Mouse (Mus musculus) gastrocnemius, postnatal 36 days (tissue): ENCODE results near the gene Itgb4. TPM values are rescaled to one million over a fixed set of nuclear protein-coding genes. Genes with fewer than 3 reads are reported as not detected.
A peak's percentile ranks its signal among the peaks of the same experiment; 100 is the strongest.

ENCODE experiments used
- DNase-seq, 2 experiments: peaks; one replicate each; pipeline ENCODE4 v3.0.0; 2022
- intact Hi-C: fragments of 180-260 bp; cut with DNase I; formaldehyde crosslinking; loops from one replicate; pipeline ENCODE4 v1.15.1; 2025
- long read RNA-seq, 2 experiments: library from polyadenylated mRNA; stranded (forward); transcript quantifications; one replicate each; pipeline ENCODE4 v2.0.0; 2021
- total RNA-seq, 2 experiments: library from RNA; stranded (reverse); gene quantifications; 2 replicates each; pipeline ENCODE4 v1.2.3; 2021

The Itgb4 gene
- 1 to 10 TPM; 1.9 to 3.3 TPM for total RNA-seq
- long read RNA-seq, experiment 1, partial matches to known transcripts: 1 of 2 reads
- long read RNA-seq, experiment 1, other reads (novel, unspliced or antisense): 1 of 2 reads
- long read RNA-seq, experiment 2: 0 reads

- no peak for DNase-seq
- intact Hi-C loops: no loop called here
Observed at GRCm38 (mm10) chr11:115974309-115975082, at the start of gene Itgb4. Gene Itgb4, plus strand, starts transcription at chr11:115974709.

DNA sequence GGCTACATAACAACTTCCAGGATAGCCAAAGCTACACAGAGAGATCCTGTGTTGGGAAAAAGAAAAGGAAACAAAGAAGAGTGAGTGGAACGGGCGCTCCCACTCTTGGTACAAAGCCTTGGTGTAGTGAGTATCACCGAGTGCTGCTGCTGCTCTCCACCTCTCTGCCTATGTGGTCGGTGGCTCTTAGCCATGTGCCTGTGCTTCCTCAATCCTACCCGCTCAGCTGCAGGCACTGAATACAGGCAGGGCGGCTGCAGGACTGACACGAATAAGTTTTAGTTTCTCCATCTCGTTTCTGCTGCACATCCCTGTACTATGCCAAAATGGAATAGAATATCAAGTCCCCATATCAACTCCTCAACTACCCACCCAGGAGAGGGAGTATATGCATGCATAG is 45.5 kb upstream of the Itgb4 start:
- DNase-seq: no peak
- intact Hi-C loops: no loop called here

DNA sequence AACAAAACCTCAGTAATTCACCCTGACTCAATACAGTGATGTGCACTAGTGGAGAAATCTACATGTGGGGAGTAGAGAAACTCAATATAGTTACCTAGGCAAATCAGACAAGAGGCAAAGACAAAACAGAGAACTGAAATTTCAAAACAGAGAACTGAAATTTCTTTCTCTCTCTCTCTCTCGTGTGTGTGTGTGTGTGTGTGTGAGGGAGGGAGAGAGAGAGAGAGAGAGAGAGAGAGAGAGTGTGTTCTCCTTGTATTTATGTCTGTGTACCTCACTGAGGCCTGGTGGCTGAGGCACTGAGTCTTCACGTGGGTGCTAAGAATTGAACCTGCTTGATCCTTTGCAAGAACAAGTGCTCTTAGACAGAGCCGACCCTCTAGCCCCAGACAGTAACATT is 44.7 kb upstream of the Itgb4 start:
- intact Hi-C loops: no loop called here
- no peak for DNase-seq

DNA sequence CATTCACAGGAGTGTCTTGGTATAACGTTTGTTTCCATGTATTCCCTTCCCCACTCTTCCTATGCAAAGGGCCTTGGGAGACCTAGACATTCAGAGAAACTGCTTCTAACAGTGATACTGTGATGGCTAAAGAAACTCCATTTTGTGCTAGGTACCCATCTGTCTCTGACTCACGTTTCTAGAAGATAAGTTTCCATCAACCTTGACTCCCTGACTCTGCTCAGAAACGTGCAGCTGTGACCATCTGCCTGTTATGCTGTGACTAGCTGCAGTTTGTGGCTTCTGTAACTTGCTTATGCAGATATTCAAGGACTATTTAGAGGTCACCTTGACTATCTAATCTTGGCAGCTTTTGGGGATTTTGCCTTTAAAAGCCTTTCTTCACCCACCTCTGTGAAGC is 43.3 kb upstream of the Itgb4 start:
- DNase-seq: no peak
- intact Hi-C loops: no loop called here

DNA sequence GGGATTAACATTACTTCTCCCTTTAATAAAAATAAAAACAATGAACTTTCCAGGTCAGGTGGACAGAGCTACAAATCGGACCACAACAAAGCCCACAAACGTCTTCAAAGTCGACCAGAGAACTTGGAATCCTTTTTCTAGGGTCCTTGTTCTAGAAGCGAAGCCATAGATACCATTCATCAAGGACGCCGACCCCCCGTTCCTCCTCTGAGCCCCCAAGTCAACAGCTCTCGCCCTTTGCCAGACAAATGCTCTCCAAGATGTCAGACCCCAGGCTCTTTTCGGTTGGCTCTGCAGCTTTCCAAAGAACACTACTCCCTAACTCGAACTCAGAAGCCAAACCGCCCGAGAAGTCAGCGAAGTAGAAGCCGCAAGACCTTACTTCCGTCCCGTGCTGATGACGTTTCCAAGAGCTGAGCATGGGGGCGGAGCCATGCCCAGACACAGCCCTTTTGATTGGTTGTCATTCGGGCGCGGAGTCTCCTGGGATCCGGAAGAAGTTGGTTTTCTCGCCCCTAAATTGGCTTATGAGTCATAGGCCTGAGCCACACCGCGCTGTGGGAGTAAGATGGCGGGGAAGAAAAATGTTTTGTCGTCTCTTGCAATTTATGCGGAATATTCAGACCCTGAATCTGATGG is 41.3 kb upstream of the Itgb4 start, which contains the start of the genes Sap30bp and Recql5:
Sap30bp (plus strand) TSS at position 175 of the 639 bp plus-strand sequence.
Recql5 (minus strand) TSS at position 370 of the 639 bp plus-strand sequence.
- DNase-seq: peak; percentile 92 to 95
- intact Hi-C loops: no loop called here

DNA sequence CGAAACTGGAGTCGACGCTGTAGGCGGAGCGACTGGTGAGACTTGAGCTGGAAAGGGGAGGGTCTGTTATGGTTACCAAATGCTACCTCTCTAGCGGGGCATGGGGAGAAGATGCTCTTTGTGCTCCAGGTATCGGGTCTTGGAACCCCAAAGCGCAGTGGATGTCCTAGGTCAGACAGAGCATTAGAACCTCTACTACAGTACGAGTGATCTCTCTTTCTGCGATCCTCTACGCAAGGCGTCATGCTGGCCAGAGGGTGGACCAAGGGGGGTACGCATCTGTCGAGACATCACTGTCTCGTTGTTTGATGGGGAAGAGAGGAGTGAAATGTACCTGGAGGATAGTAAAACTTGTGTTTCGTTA is 40.8 kb upstream of the Itgb4 start:
- DNase-seq: no peak
- intact Hi-C loops: no loop called here

GRCm38 (mm10) chr11:115939690-115940329 is 34.7 kb upstream of the Itgb4 start:
- intact Hi-C loops: loop anchor here (2.0 kb wide), 1 partner anchor 61 kb away; no protein-coding TSS in a partner anchor

GRCm38 (mm10) chr11:115941980-115942379 is 32.5 kb upstream of the Itgb4 start:
- intact Hi-C loops: no loop called here
- DNase-seq: no peak

More at GRCm38 (mm10) chr11:115939690-115940329, 34.7 kb upstream of the Itgb4 start:
- DNase-seq: peak; percentile 45 to 47

GRCm38 (mm10) chr11:115945247-115945646 is 29.3 kb upstream of the Itgb4 start:
- DNase-seq: no peak
- intact Hi-C loops: no loop called here

GRCm38 (mm10) chr11:115946221-115946828 is 28.2 kb upstream of the Itgb4 start:
- intact Hi-C loops: no loop called here
- no peak for DNase-seq

GRCm38 (mm10) chr11:115948316-115948715 is 26.2 kb upstream of the Itgb4 start:
- intact Hi-C loops: no loop called here
- DNase-seq: no peak

DNA sequence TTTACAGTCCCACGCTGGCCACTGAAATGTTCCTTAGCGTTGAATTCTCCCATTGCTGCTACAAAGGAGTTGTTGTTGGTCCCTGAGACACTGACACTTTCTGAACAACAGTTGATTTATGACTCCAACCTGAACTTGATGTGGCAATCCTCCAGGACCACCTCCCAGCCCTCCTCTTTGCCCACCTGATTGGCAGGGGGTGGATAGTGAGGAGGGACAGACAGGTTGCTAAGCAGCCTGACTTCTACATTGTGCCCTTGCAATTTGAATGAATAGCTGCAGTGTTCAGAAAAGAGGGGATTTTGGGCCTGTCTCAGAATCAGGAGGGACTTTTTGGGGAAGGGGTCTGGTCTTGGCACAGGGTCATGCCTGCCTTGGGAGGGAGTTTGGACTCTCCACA is 23.8 kb upstream of the Itgb4 start:
- intact Hi-C loops: no loop called here
- no peak for DNase-seq

DNA sequence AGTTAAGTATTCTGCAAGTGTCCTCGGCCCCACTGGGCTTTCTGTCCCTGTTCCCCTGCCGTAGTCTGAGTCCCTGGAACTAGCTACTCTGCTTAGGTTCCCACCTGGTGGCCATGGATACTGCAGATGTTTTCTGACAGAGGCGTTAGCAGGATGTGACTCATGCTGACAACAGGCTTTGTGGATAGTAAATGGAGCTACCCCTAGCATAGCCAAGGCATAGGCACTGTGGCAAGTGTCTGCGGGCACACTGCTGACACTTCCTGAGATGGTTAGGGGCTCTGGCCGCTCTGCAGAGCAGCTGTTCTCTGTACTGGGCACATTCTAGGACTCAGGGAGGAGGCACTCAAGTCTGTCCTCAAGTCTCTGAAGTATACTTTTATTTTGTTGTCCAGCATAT is 19.8 kb upstream of the Itgb4 start:
- DNase-seq: no peak
- intact Hi-C loops: no loop called here

DNA sequence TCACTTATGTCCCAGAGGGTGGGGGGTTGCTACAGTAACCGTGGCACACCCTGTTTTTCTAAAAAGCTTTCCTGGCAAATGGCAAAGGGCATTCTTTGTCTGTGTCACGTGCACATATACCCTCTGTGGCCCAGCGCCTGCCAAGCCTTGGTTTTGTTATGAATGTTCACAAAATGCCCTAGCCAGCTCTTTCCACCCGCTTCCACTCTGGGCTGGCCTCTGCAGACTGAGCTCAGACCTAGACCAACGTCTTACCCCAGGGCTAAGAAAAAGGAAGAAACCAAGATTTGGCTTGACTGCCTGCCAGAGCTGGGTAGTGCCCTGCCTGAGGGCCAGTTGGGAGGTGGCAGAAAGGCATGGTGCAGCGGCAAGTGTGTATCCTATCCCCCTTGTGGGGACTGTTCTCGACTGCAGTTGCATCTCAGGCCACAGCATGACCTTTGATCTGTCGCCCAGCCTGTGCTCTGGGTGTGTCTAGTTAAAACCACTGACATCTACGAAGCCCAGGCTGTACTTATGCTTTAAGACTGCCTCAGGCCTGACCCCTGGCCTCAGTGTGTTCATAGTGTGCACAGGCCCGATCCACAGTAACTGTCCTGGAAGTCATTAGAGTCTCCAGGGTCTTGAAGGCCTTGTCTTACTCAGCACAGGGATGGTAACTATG is 19.2 kb upstream of the Itgb4 start:
- DNase-seq: peak in 1 of 2 experiments; percentile 11
- intact Hi-C loops: no loop called here

DNA sequence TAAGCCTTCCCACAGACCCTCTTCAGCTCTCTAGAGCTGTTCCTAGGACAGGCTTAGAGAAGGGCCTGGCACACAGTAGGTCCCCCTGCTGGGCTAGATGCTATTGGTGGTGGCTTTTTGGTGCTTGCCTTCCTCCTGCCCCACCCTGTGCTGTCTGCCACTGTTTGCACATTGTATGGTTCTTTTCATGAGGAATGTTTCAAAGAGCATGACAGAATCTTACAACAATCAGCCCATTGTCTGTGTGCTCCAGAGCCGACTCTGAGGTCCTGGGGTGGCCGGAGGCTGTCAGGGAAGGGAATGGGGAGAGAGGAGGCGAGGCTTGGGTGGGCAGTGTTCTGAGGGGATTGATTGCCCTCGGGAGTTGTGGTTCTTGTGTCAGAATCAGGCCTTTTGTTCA is 18.1 kb upstream of the Itgb4 start:
- no peak for DNase-seq
- intact Hi-C loops: no loop called here

- DNase-seq: no peak
- intact Hi-C loops: no loop called here
Observed at GRCm38 (mm10) chr11:115957971-115958370, 16.5 kb upstream of the Itgb4 start.

GRCm38 (mm10) chr11:115959018-115959417 is 15.5 kb upstream of the Itgb4 start:
- intact Hi-C loops: no loop called here
- DNase-seq: no peak

DNA sequence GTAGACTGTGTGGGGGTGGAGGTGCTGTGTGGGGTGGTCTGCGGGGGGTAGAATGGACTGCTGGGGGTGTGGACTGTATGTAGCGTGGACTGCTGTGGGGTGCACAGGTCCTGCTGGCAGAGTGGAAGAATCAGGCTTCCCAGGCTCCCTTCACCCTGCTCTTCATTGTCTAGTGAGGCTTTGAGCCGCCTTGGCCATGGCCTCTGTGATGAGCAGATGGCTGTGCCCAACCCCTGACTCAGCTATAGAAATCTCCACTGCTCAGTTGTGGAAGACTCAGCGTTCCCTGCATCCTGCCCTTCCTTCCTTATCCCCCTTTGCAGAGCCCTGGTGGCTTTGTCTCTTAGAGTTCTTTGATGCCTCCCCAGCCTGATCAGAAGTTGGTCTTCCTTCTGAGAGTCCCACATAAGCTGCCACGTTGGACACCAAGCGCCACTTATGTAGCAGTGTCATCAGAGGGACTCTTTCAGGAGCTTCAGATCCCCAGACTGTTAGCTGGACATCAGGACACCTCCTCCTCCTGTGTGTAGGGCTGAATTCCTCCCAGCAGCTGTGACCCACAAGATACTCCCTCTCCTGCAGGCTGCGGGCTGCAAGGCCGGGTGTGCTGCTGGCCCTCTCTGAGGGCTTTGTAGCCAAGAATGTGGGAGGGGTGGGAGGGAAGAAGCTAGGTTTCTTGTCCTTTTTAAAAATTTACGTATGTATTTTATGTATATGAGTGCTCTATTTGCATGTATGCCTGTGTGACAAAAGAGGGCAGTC is 11.7 kb upstream of the Itgb4 start:
- intact Hi-C loops: no loop called here
- no peak for DNase-seq

- intact Hi-C loops: no loop called here
- no peak for DNase-seq
Observed at GRCm38 (mm10) chr11:115964977-115965604, 9.4 kb upstream of the Itgb4 start.
